Mouse (Mus musculus): ENCODE measurements around the gene Arf4. TPM values are rescaled to one million over a fixed set of nuclear protein-coding genes. Genes with fewer than 3 reads are reported as not detected.
"Not testable (repeated sequence)": the region's sequence is repeated elsewhere in the genome, so short reads cannot be mapped to it uniquely, and the experiment has no call there.

Gene Arf4
- polyA plus RNA-seq, 1 experiment from 2014 or later, result 641 TPM

DNA sequence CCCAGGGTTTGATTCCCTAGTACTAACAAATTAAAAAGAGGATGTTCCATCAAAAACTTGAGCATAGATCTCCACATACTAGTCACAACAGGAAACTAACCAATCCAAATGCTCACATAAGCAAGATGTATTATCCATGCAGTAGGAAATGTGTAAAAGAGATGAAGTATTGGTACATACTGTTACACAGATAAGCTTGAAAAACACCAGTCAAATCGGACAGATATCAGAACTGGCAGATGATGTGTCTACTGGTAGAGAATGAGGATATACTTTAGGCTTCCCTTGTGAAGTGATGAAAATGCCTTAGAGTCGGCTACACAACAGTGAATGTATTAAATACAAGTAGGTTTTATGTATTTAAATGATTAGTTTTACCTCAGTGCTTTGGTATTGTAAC lies 24.6 kb downstream of the Arf4 start:
- no peak for ATAC-seq (ENCODE audit: insufficient number of reproducible peaks, low FRiP score, low TSS enrichment, low read depth)
- H3K4me1 ChIP-seq, result peaks cover 8% of the 10 kb centered on the region
- H3K9ac ChIP-seq, result no peak overlapping the region
- H3K36me3 ChIP-seq, result peaks cover 31% of the 10 kb centered on the region
- H3K9me3 ChIP-seq (replicated peaks), result no peaks in the 10 kb centered on the region
- WGBS, result 84% methylated on average over 2 of the region's 2 CpGs
- no peak overlapping the region for H3K4me2 ChIP-seq (replicated peaks)
- no peaks in the 10 kb centered on the region for H3K27me3 ChIP-seq
- no peak overlapping the region for H3K4me3 ChIP-seq (replicated peaks)
- no peak overlapping the region for H3K27ac ChIP-seq (replicated peaks)

DNA sequence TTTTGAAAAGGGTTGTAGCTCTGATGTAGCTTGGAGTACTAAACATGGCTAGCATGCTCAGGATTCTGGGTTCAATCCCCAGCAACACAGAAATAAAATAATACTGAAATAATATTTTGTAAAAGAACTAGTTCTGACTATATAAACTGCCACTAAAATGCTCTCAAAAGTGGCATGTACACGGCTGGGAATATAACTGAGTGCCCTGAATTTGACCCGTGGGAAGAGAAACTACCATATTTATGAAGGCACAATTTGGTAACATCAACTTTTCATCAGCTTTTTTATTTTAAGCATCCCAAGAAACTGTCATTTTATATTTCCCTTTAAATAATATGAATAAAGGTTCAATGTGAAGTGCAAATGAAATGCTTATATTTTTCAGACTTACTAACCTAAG lies 26.0 kb downstream of the Arf4 start:
- Histone ChIP-seq H3K9me3 (replicated peaks) (no peaks in the 10 kb centered on the region), H3K9ac (no peak overlapping the region), H3K4me3 (replicated peaks) (no peak overlapping the region), H3K36me3 (peaks cover 26% of the 10 kb centered on the region), H3K27me3 (no peaks in the 10 kb centered on the region), H3K4me2 (replicated peaks) (no peak overlapping the region), H3K27ac (replicated peaks) (no peak overlapping the region), H3K4me1 (peaks cover 20% of the 10 kb centered on the region)
- 89% methylated on average over 2 of the region's 2 CpGs for WGBS
- ATAC-seq (ENCODE audit: insufficient number of reproducible peaks, low FRiP score, low TSS enrichment, low read depth), result no peak

DNA sequence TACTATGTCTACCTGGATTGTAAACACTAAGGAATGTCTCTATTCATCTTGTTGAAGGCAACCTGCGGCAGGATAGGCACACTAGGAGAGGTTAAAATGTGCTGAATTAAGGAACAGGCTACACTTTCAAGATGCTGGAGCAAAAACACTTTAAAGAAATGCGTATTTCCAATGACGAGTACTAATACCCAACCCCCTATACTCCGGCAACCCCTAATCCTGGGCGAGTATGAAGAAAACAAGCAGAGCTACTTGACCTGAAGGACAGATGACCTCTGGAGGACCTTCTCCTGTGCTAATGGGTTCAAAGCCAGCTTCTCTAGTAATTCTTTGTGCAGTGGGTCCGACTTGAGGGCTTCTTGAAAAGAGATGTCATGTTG lies 30.1 kb downstream of the Arf4 start:
- WGBS, result 15% methylated on average over 6 of the region's 6 CpGs
- Histone ChIP-seq H3K4me1 (peaks cover 24% of the 10 kb centered on the region), H3K27me3 (no peaks in the 10 kb centered on the region; the same call in 1 of the 2 replicates), H3K4me3 (replicated peaks) (peak overlapping the region; percentile 73), H3K9ac (peak overlapping the region; percentile 67), H3K9me3 (replicated peaks) (no peaks in the 10 kb centered on the region), H3K27ac (replicated peaks) (no peak overlapping the region), H3K36me3 (peaks cover 18% of the 10 kb centered on the region), H3K4me2 (replicated peaks) (peak overlapping the region; percentile 95)
- ATAC-seq (ENCODE audit: insufficient number of reproducible peaks, low FRiP score, low TSS enrichment, low read depth), result no peak

DNA sequence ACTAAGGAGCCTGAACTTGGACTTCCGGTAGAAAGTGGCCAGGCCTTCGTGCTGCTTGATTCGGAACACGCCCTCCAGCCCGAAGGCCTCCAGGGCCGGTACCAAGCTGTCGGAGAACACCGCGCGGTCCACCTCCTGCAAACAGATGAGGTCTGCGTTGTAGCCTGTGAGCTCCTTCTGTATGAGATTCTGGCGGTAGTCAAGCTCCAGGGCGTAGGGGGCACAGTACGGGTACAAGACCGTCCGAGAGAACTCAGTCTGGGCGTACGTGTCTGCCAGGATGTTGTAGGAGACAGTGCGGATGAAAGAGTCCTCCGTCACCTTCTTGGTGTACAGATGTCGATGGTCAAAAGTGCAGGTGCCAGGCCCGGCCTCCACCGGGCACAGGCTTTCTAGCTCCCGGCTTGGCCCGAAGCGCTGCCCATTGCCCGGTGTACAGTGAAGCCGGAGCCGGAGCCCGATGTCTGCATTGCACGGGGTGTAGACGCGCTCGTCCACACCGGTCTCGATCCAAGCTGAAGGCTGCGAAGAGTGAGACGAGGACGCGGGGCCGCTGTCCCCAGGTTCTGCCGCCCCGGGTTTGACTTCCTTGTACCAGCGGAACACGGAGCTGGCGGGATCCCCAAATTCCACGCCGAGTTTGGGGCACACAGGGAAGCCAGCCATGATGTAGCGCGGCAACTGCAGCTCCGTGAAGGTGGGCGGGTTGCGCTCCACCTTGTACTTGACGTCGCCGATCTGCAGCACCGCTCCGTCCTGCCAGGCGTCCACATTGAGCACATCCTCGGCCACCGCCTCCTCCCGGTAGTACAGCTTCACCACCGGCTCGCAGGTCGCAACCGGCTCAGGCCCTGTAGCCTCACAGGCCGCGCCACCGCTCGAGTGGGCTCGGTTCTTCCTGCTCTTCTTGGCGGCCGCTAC lies 30.8 kb downstream of the Arf4 start:
- peak overlapping the region; percentile 93 for H3K27ac ChIP-seq (replicated peaks)
- H3K9ac ChIP-seq, result peak overlapping the region; percentile 67
- peak overlapping the region; percentile 73 for H3K4me3 ChIP-seq (replicated peaks)
- ATAC-seq (ENCODE audit: insufficient number of reproducible peaks, low FRiP score, low TSS enrichment, low read depth), result peak; percentile 42
- H3K4me1 ChIP-seq, result peaks cover 24% of the 10 kb centered on the region
- no peaks in the 10 kb centered on the region; the same call in 1 of the 2 replicates for H3K27me3 ChIP-seq
- WGBS, result under 1% methylated on average over 73 of the region's 73 CpGs
- H3K4me2 ChIP-seq (replicated peaks), result peak overlapping the region; percentile 95
- H3K9me3 ChIP-seq (replicated peaks), result no peaks in the 10 kb centered on the region
- peaks cover 16% of the 10 kb centered on the region for H3K36me3 ChIP-seq

DNA sequence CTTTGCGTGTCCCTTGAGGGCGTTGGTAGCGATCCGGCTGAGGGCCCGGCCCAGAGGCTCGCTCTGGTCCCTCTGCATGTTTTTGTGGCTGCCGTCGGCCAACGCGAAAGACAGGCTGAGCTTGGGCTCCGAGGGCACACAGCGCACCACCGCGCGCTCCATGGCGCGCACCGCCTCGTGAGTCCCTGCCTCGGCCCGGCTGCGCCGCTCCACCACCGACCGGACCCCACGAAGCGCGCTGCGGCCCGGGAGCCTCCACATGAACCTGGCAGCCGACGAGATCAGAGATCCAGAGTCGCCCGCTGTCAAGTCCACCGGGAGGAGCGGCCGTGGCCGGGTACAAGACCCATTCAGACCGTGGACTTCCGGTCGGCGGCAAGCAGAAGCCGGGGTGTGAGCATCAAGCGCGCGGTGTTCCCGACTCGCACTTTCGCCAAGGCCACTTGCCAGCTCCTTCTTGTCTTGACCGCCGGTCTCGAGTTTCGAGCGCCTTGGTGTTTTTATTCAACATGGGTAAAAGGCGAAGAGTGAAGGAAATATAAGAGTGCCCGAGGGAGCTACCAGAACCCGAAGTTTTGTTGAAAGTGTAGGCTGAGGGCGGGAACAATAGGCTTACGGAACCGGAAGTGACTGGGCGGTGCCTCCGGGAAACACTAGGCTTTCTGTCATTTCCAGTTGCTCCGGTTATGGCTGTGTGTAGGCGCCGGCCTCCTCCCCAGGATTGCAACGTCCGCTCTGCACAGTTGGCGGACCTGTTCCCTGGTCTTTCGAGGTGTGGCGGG lies 31.6 kb downstream of the Arf4 start, which contains the start of gene Pde12:
Gene Pde12, minus strand, starts transcription at position 592 of the 782 bp plus-strand sequence.
- H3K9ac ChIP-seq, result peak within 1 kb of the TSS; percentile 67
- peak; percentile 88 for ATAC-seq (ENCODE audit: insufficient number of reproducible peaks, low FRiP score, low TSS enrichment, low read depth)
- H3K4me1 ChIP-seq, result peaks cover 24% of the 10 kb centered on the region
- H3K27me3 ChIP-seq, result no peaks in the 10 kb centered on the region; the same call in 1 of the 2 replicates
- H3K4me3 ChIP-seq (replicated peaks), result peak within 1 kb of the TSS; percentile 73
- peak within 1 kb of the TSS; percentile 93 for H3K27ac ChIP-seq (replicated peaks)
- H3K9me3 ChIP-seq (replicated peaks), result no peaks in the 10 kb centered on the region
- WGBS, result under 1% methylated on average over 70 of the region's 70 CpGs
- H3K4me2 ChIP-seq (replicated peaks), result peak within 1 kb of the TSS; percentile 95
- H3K36me3 ChIP-seq, result peaks cover 13% of the 10 kb centered on the region

DNA sequence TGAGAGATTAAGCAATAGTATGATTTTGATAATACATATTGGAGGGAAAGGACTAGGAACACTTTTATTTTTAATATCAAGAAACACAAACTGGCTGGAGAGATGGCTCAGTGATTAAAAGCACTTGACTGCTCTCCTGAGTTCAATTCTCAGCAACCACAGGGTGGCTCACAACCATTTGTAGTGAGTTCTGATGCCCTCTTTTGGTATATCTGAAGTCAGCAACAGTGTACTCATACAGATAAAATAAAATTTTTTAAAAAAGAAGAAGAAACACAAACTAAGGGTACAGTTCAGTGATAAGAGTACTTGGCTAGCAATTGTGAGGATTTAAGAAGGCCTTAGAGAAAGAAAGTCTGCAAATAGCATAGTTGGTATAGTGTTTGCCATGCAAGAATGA lies 33.1 kb downstream of the Arf4 start:
- Histone ChIP-seq H3K27ac (replicated peaks) (no peak overlapping the region), H3K36me3 (peaks cover 2% of the 10 kb centered on the region; the same call in 1 of the 2 replicates), H3K9ac (no peak overlapping the region), H3K4me3 (replicated peaks) (no peak overlapping the region), H3K27me3 (no peaks in the 10 kb centered on the region; the same call in 1 of the 2 replicates), H3K4me2 (replicated peaks) (no peak overlapping the region), H3K9me3 (replicated peaks) (no peaks in the 10 kb centered on the region), H3K4me1 (peaks cover 27% of the 10 kb centered on the region)
- no peak for ATAC-seq (ENCODE audit: insufficient number of reproducible peaks, low FRiP score, low TSS enrichment, low read depth)

DNA sequence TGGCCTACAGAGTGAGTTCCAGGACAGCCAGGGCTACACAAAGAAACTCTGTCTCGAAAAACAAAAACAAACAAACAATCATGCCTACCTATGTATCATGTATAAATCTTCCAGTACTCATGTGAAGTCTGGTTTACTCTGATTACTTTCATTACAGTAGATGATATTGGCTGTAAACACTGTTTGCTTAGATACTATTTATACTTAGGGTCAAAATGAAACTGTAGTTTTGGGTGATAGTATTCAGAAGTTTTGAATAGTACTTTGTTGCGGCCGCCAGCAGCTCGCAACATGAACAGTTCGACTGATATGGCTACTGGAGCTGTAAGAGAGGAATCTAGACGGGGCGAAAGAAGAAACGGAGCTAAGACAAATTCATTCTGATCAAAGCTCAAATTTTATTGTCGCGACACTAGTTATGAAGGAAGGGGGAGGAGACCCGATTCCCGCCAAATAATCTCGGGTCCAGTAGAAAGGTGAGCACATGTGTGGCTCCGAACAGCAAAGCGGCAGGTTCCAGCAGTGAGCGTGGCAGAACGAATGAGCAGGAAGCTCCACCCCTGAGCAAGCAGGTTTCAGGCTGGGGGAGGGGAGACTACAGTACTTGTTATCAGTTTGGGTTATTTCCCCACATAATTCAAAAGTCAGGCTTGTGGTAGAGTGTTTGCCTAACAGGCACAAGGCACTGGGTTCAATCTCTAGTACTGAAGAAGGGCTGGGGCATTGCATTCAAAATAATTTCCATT lies 34.2 kb downstream of the Arf4 start:
- not testable (repeated sequence) for H3K4me2 ChIP-seq (replicated peaks); H3K27ac ChIP-seq (replicated peaks); H3K9me3 ChIP-seq (replicated peaks); H3K36me3 ChIP-seq; H3K27me3 ChIP-seq; ATAC-seq (ENCODE audit: insufficient number of reproducible peaks, low FRiP score, low TSS enrichment, low read depth); H3K4me3 ChIP-seq (replicated peaks); H3K9ac ChIP-seq
- H3K4me1 ChIP-seq, result peaks cover 20% of the 10 kb centered on the region
- WGBS, result 61% methylated on average over 17 of the region's 17 CpGs

DNA sequence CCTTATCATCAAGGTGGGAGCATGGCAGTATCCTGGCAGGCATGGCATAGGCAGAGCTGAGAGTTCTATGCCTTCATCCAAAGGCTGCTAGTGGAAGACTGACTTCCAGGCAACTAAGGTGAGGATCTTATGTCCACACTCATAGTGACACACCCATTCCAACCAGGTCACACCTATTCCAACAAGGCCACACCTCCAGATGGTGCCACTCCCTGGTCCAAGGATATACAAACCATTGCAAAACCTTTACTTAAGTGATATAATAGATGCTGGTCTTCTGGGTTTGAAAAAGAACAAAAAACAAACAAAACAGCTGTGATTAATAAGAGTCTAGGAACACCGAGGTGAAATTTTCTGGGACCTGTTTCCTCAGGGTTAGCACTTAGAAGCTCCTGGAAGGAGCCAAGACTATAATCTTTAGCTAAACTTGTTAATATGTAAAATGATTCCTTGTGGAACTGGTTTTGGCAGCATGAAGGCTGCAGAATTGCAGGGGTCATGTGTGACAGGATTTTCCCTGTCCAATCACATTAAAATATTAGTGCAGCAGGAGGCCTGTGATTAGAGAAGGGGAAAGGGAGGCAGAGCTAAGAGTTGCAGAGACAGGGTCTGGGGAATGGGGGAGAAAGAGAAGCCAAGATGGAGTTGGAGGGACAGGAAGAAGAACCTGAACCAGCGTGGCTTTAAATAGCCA lies 36.7 kb downstream of the Arf4 start:
- H3K27ac ChIP-seq (replicated peaks); H3K4me3 ChIP-seq (replicated peaks); H3K36me3 ChIP-seq; ATAC-seq (ENCODE audit: insufficient number of reproducible peaks, low FRiP score, low TSS enrichment, low read depth); H3K4me2 ChIP-seq (replicated peaks); H3K9ac ChIP-seq; H3K4me1 ChIP-seq; H3K9me3 ChIP-seq (replicated peaks); H3K27me3 ChIP-seq: not testable (repeated sequence)
- WGBS, result 55% methylated on average over 2 of the region's 2 CpGs

DNA sequence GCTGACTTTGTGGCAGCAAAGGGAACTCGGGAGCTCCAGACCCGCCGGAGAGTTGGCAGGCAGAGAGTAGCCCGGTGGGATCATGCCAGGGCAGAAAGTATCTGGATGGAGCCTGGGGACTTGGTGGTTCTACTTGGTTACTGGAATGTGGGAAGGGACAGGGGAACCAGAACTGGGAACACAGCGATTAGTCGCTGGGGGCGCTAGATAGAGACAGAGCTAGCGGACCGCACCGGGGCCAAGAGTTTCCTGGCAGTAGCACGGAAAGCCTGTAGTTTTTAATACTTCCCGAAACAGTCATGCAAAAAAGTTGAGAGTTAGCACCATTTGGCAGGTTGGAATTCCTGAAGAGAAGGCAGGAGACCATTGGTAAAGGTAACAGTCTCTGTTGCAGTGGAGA lies 37.5 kb downstream of the Arf4 start:
- Histone ChIP-seq H3K4me3 (replicated peaks) (no peak overlapping the region), H3K9ac (no peak overlapping the region), H3K4me1 (peaks cover 6% of the 10 kb centered on the region), H3K9me3 (replicated peaks) (no peaks in the 10 kb centered on the region), H3K36me3 (no peaks in the 10 kb centered on the region), H3K4me2 (replicated peaks) (no peak overlapping the region), H3K27me3 (no peaks in the 10 kb centered on the region; the same call in 1 of the 2 replicates), H3K27ac (replicated peaks) (no peak overlapping the region)
- no peak for ATAC-seq (ENCODE audit: insufficient number of reproducible peaks, low FRiP score, low TSS enrichment, low read depth)
- 22% methylated on average over 12 of the region's 12 CpGs for WGBS

DNA sequence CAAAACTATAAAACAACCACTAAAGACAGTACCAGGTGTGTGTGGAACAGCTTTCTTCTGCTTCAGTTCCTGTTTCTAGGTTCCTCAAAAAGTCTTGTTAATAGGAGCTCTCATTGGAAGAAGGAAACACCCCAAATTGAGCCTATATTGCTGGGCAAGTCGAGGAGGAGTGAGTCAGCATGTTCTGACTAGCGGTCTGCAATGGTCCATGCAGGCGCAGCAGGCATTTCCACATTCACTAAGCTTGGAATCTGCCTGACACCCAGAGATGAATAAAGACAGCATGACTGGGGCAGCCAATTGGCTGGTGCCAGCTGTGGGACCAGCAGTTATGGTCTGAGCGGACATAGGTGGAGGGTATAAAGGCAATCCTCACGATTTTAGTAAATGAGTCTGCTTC lies 37.9 kb downstream of the Arf4 start:
- Histone ChIP-seq H3K27me3 (no peaks in the 10 kb centered on the region; the same call in 1 of the 2 replicates), H3K4me3 (replicated peaks) (no peak overlapping the region), H3K36me3 (no peaks in the 10 kb centered on the region), H3K9ac (no peak overlapping the region), H3K4me2 (replicated peaks) (no peak overlapping the region), H3K27ac (replicated peaks) (no peak overlapping the region), H3K4me1 (0 out of 2 replicates have a peak, but pooled peaks cover 3% of the 10 kb centered on the region), H3K9me3 (replicated peaks) (no peaks in the 10 kb centered on the region)
- WGBS, result 72% methylated on average over 5 of the region's 5 CpGs
- ATAC-seq (ENCODE audit: insufficient number of reproducible peaks, low FRiP score, low TSS enrichment, low read depth), result no peak
